Mouse (Mus musculus): ENCODE measurements around the gene Gpx8.
"Not testable (repeated sequence)": the region's sequence is repeated elsewhere in the genome, so short reads cannot be mapped to it uniquely, and the experiment has no call there.

The Gpx8 gene

DNA sequence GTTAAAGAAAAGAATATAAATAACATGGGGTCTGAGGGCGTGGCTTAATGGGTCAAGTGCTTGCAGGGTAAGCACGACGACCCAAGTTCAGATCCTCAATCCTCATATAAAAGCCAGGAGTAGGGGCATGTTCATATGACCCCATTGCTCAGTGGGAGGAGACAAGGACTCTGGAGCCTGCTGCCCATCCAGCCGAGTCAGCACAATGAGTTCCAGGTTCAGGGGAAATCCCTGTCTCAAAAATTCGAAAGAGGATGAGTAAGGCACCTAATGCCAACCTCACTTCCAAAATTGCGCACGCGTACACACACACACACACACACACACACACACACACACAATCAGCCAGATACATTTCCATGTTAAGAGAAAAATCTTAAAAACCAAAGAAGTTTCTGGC is 23.7 kb downstream of the Gpx8 start:
- no peak for DNase-seq

DNA sequence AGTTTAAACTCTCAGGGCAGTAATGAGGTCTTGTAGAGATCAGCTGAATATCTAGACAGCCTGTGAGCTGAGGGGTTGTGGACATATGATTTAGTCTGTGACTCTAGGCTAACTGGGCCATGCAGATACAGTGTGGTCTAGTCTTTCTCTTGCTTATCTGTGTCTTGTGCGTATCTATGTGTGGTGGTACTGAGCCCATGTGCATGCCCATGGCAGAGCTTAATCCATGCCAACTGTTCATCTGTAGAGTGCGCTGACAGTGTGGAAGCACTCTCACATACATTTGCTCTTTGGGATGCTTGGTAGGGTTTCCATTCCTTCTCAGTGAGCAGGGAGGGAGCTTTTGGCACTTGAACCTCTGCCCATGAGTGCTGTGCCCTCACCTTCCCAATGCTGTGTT is 24.7 kb downstream of the Gpx8 start:
- no peak for DNase-seq

DNA sequence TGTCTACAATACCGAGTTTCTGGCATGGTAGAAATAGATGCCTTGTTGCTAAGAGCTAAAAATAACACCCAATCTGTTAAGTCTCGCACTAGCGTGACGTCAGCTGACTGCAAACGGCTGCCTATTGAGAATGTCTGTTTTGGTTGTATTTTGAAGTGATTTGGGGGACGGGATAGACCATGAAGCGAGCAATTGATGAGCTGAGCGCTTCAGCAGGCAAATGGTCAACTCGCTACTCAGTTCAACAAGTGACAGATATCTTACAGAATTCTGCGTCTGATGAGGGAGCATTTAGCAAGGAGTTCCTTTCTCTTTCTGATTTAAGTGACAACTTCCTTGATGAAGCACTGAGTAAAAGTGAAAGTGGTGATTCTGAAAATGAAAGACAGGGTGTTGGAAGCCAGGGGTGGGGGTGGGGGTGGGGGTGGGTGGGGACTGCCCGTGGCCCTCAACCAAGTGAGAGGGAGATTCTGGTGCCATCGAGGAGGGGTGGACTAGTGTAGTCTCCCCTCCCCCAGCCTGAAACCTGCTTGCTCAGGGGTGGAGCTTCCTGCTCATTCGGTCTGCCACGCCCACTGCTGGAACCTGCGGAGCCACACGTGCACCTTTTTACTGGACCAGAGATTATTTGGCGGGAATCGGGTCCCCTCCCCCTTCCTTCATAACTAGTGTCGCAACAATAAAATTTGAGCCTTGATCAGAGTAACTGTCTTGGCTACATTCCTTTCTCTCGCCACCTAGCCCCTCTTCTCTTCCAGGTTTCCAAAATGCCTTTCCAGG is 32.8 kb downstream of the Gpx8 start:
- not testable (repeated sequence) for DNase-seq

DNA sequence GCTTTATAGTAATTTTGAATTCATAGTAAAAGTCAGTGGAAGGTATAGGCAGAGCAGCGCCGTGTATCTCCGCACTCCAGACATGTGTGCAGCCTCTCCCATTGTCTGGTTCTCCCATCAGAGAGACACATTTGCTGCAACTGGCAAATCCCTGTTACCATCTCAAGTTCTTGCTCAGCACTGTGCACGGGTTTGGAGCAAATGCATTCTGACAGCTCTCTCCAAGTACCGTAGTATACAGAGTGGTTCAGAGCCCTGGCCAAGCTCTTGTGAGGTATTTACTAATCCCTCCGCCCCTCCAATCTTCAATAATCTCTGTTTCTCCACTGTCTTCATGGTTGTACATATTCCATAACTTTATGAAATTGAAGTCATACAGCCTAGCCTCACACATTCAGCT is 33.5 kb downstream of the Gpx8 start:
- DNase-seq: no peak

DNA sequence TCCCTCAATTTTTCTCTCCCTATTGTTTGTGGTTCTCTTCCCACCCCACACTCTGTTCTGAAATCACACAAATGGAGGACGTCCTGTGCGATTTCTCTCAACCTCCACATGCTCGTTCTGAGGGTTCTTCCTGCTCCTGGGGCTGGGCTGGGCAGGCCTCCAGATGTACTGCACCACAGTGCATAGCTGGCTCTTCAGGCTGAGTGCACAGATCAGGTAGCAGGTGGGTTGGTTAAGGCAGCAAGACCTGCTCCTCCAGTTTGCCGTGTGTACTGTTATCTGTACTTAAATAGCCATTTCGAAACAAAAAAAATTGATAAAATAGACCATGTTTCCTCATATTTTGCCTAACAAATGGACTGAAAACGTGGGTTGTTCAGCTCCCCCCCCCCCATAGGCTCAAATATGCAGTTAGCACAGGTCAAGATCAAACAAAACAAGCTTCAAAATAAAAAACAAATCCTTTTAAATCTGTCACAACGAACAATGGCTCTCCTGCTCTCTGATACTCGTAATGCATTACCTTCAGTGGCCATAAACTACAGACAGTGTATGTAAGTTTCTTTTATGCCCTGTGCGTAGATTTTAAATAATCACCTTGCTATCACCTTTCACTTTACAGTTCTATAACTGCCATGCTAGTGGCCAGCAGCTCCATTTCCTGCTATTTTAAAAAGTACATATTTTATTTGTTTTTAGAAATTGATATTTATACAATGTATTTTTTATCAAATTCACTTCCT is 45.5 kb downstream of the Gpx8 start:
- DNase-seq: no peak

DNA sequence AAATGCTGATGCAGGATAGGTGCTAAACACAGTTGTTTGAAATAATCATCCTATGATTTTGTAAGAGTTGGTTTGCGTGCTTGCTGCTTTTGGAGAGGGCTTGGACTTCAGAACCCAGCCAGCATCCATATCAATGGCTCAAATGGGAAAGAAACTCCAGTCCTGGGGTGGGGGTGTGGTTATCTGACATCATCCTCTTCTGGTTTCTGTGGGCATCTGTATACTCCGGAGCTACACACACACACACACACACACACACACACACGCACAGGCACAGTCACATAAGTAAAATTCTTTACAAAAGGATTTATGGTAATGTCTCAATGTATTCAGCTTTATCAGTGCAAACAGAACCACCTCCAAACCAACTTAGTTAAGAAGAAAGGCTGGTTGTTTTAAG is 46.1 kb downstream of the Gpx8 start:
- no peak for DNase-seq

DNA sequence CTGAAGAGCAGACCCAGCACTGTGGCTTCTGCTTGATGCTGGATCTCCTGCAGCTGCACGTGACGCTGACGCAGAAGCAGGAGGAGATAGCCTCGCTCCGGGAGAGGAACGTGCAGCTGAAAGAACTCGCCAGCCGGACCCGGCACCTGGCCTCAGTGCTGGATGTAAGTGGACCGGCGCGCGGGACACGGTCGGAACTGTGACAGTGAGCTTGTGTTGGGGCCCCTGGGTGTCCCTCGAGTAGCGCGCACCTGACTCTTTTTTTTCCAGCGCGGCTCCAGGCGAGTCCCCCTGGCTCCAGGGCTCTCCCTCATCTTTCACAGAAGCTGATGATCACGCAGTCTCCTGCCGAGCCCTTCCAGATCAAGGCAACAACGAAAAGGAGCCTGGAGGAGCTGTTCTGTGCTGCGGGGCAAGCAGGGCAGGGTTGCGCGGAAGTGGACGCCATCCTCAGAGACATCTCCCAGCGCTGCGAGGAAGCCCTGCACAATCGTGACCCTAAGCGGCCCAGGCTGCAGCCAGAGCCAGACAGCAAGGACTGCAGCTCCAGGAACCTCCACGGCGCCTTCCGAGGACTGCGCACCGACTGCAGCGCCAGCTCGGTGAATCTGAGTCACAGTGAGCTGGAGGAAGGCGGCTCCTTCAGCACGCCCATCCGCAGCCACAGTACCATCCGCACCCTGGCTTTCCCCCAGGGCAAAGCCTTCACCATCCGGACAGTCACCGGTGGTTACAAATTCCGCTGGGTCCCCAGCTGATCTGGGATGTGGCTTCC is 47.6 kb downstream of the Gpx8 start:
- no peak for DNase-seq

DNA sequence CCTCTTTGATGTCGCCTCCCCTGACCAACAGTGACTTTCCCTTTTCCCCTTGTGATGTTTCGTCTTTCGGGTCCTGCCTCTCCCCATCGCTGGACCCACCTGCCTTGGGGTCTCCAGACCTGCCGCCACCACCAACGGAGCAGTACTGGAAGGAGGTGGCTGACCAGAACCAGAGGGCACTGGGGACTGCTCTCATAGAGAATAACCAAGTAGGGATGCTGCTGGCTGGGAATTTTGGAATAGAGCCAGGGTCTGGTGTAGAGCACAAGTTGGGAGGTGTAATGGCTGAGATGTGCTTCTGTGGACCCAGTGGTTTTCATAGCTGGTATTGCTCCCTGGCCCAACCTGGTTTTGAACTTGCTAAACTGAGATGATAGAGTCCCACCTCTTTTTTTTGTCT is 48.8 kb downstream of the Gpx8 start:
- DNase-seq: no peak

DNA sequence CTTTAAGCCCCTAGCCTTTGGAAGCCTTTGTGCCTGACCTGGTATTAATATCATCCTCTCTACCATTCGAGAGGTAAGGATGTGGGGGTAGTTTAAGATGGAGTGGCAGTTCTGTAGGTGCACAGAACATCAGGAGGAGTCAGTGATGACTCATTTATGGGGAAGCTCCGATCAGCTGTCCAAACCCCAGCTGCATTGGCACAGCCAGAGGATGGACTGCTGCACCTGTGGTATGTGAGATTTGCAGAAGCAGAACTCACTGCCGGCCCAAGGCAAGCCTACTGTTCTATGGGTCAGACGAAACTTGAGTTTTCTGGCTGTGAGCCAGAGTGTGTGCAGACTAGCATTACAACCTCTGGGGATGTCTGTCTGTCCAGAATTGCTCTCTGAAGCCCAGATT is 49.8 kb downstream of the Gpx8 start:
- DNase-seq: no peak

DNA sequence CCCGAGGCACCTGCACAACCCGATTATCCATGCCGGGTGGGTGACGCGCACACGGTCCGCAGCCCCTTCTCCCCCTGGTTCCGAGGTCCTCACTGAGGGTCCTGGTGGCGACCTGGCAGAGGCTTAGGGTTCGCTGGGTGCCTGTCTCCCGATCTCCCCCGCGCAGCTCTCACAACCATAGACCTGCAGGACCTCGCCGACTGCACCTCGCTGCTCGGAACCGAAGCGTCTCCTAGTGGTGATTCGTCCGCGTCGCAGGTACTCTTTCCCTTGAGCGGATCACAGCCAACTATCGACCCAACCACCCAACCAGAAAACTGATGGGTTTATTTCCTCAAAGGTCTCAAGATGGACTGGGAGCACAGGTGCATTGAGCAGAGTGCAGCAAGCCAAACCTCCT is 52.0 kb downstream of the Gpx8 start:
- peak; percentile 55 to 63 for DNase-seq

DNA sequence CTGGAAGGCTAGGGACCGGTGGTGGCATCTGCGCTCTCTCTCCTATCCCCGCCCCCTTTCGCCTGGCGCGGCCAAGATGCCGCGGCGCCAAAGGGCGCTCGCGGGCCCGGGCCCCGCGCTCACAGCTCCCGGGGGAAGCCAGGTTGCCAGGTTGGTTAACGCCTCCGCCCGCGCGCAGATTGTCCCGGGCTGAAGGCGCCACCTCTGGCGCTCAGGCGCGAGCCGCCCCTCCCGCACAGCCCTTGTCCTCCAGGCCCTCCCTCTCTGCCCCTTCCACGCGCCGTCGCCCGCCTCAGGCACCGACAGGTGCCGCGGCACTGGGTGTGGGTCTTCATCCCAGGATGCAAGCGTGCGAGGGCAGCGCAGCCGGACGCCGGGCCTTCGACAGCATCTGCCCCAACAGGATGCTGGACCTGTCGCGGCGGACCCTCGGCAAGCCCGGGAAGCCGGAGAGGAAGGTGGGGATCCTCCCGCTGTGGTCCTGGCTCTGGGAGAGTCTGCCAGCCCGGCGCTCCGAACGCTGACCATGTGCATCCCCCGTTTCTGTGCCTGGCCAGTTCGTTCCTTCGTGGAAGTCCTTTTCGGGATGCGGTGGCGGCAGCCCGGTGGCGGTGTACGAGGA is 52.6 kb downstream of the Gpx8 start, which contains the start of gene Mcidas:
Mcidas (plus strand) TSS at position 315 of the 622 bp plus-strand sequence.
- DNase-seq: peak; percentile 24 to 37

Data from cerebellum, adult 18-20 months (tissue).